Mouse (Mus musculus) bone marrow, adult 2 months (tissue): Measurements from ENCODE around the gene Hc.

Experiments
- CTCF ChIP-seq: fragments of 200-500 bp; IDR thresholded peaks from 2 replicates; pipeline ENCODE4 v1.5.1; 2011; ENCODE audit warnings: low read length, control low read depth; ENCODE audit not compliant: control insufficient read depth, insufficient read depth
- POLR2A ChIP-seq: fragments of 200-500 bp; IDR thresholded peaks from 2 replicates; pipeline ENCODE4 v1.6.1; 2011; ENCODE audit warnings: low read depth, mild to moderate bottlenecking, control low read depth, low read length, borderline replicate concordance; ENCODE audit not compliant: control insufficient read depth

DNA sequence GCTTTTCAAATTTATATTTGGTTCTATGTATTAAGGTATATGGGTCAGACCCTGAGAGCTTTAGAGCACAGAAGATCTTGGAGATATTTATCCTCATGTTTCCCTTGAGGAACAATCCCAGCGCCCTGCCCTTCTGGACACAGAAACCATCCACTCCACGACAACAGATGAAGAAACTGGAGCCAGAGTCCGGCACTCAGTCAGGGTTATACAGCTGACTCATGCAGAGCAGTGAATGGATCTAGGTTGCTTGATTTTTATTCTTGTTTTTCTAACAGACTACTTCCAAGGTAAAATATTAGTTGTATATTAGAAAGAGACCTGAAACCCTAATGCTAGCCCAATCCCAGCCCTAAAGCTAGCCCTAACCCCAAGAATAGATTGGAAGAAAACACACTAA lies 69.3 kb downstream of the Hc start:
- no peak for TF ChIP-seq CTCF
- TF ChIP-seq POLR2A = no peak
